Mouse (Mus musculus) heart, embryonic 12.5 days (tissue): ENCODE data around the gene Ccdc74a. TPM values are rescaled to one million over a fixed set of nuclear protein-coding genes. Genes with fewer than 3 reads are reported as not detected.
A peak's percentile ranks its signal among the peaks of the same experiment; 100 is the strongest.

Source experiments
- ATAC-seq: fragments of 200-750 bp; cut with Nextera tagmentation; 2 replicates; pipeline ENCODE4 v1.8.0; 2017; ENCODE audit warnings: moderate TSS enrichment, moderate library complexity; ENCODE audit not compliant: insufficient number of reproducible peaks, low FRiP score
- H3K27ac ChIP-seq: fragments of 300-500 bp; sonication (generic); 2 replicates; pipeline ENCODE4 v1.5.1; 2016; ENCODE audit warnings: mild to moderate bottlenecking, moderate library complexity; ENCODE audit not compliant: poor library complexity, severe bottlenecking
- H3K27me3 ChIP-seq: fragments of 300-500 bp; sonication (generic); replicated peaks from 2 replicates; pipeline ENCODE4 v1.6.1; 2016; ENCODE audit warnings: mild to moderate bottlenecking, moderate library complexity
- H3K36me3 ChIP-seq: fragments of 300-500 bp; sonication (generic); 2 replicates; pipeline ENCODE4 v1.6.1; 2016; ENCODE audit warnings: mild to moderate bottlenecking, moderate library complexity
- H3K4me1 ChIP-seq: fragments of 300-500 bp; sonication (generic); replicated peaks from 2 replicates; pipeline ENCODE4 v1.6.1; 2016; ENCODE audit warnings: mild to moderate bottlenecking
- H3K4me2 ChIP-seq: fragments of 300-500 bp; sonication (generic); 2 replicates; pipeline ENCODE4 v1.6.1; 2016; ENCODE audit warnings: mild to moderate bottlenecking, moderate library complexity
- H3K4me3 ChIP-seq: fragments of 300-500 bp; sonication (generic); 2 replicates; pipeline ENCODE4 v1.5.1; 2016; ENCODE audit warnings: mild to moderate bottlenecking
- H3K9ac ChIP-seq: fragments of 300-500 bp; sonication (generic); 2 replicates; pipeline ENCODE4 v1.6.1; 2016; ENCODE audit warnings: mild to moderate bottlenecking, moderate library complexity
- H3K9me3 ChIP-seq: fragments of 300-500 bp; sonication (generic); replicated peaks from 2 replicates; pipeline ENCODE4 v1.6.1; 2016; ENCODE audit warnings: mild to moderate bottlenecking, moderate library complexity
- WGBS: fragments of 180-500 bp; shearing (Covaris S2); methylation state at CpG from one replicate; pipeline ENCODE4 v1.1.7; 2016; 5-methylcytosine and 5-hydroxymethylcytosine counted together
- polyA plus RNA-seq: library from polyadenylated mRNA; unstranded; fragments of >200 nt; fragmentation: Nextera tagmentation; extraction: Ambion mirVana; gene quantifications from 2 replicates; pipeline ENCODE4 v1.2.1, GENCODE M21; 2016

The Ccdc74a gene
- polyA plus RNA-seq, 1 experiment from 2014 or later: 4.4 TPM

DNA sequence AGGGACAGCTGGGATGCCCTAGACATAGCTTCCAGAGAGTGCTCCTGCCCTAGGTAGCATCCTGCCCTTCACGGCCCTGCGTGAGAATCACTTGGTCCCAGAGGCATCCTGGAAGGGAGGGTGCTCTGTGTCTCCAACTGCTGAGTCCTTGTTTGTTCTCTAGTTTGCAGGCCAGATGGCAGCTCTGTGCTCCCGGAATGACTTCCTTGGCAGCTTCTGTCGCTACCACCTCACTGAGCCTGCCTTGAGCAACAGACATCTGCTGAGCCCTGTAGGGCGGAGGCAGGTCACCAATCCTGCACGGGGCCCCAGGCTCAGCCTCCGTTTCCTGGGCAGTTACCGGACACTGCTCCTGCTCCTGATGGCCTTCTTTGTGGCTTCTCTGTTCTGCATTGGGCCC lies 4.0 kb upstream of the Ccdc74a start:
- Histone ChIP-seq H3K27me3 (no peaks in the 10 kb centered on the region), H3K4me1 (peaks cover 23% of the 10 kb centered on the region), H3K27ac (no peak overlapping the region), H3K9ac (no peak overlapping the region), H3K36me3 (peaks cover 54% of the 10 kb centered on the region), H3K9me3 (no peaks in the 10 kb centered on the region), H3K4me3 (no peak overlapping the region), H3K4me2 (no peak overlapping the region)
- WGBS: 86% methylated on average over 8 of the region's 8 CpGs
- ATAC-seq: no peak

DNA sequence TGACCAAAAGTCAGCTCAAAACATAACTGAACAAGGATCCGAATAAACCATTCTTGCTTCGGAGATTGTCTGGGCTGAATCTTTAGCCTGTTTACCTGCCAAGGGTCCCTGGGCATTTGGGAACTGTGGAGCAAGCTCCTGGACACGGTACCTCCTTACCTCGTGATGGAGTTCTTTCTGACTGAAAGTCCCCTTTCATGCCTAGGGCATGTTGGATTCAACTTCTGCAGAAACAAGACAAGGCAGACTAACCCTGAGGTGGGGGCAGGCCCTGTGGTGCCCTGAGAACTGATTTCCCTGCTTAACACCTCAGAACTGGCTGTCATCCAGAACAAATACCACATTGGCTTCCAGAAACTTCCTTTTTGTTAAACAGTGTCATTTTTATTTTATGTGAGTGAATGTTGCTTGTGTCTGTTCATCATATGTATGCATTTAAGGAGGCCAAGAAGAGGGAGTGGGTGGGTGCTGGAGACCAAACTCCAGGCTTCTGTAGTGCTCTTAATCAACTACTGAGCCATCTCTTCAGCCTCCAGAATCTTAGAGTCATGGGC lies 2.8 kb upstream of the Ccdc74a start:
- WGBS: 85% methylated on average over 4 of the region's 4 CpGs
- Histone ChIP-seq H3K27me3 (no peaks in the 10 kb centered on the region), H3K9me3 (no peaks in the 10 kb centered on the region)

DNA sequence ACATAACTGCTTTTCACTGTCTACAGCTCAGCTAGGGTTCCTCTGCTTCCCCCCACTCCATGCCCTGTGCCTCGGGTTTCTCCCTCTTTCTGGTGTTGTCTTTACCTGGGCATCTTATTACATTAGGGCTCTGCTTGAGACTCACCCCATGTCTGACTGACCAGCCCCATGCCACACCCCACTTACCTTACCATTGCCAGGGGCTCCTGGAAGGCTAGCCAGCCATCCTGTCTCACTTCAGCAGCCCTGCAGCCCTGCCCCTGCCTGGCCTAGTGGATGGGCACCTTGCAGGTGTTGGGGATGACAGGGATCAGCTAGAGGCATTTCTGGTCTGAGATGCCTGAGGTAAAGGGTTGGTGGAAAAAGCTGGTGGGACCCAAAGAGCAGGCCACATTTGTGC lies 886 bp downstream of the Ccdc74a start:
- no peaks in the 10 kb centered on the region for H3K27me3 ChIP-seq
- H3K9me3 ChIP-seq: no peaks in the 10 kb centered on the region
- H3K27ac ChIP-seq: no peak overlapping the region
- peak overlapping the region; percentile 70; the same call in 1 of the 2 replicates for H3K9ac ChIP-seq
- WGBS: 32% methylated on average over 1 of the region's 1 CpGs
- peak overlapping the region; percentile 51 for H3K4me3 ChIP-seq
- H3K4me2 ChIP-seq: peak overlapping the region; percentile 88
- peaks cover 13% of the 10 kb centered on the region for H3K4me1 ChIP-seq
- no peak for ATAC-seq
- H3K36me3 ChIP-seq: peaks cover 53% of the 10 kb centered on the region

More for the DNA sequence above, 2.8 kb upstream of the Ccdc74a start:
- H3K27ac ChIP-seq: no peak overlapping the region
- no peak overlapping the region for H3K4me2 ChIP-seq
- peaks cover 55% of the 10 kb centered on the region for H3K36me3 ChIP-seq
- H3K9ac ChIP-seq: no peak overlapping the region
- peaks cover 13% of the 10 kb centered on the region for H3K4me1 ChIP-seq
- no peak for ATAC-seq
- no peak overlapping the region for H3K4me3 ChIP-seq

DNA sequence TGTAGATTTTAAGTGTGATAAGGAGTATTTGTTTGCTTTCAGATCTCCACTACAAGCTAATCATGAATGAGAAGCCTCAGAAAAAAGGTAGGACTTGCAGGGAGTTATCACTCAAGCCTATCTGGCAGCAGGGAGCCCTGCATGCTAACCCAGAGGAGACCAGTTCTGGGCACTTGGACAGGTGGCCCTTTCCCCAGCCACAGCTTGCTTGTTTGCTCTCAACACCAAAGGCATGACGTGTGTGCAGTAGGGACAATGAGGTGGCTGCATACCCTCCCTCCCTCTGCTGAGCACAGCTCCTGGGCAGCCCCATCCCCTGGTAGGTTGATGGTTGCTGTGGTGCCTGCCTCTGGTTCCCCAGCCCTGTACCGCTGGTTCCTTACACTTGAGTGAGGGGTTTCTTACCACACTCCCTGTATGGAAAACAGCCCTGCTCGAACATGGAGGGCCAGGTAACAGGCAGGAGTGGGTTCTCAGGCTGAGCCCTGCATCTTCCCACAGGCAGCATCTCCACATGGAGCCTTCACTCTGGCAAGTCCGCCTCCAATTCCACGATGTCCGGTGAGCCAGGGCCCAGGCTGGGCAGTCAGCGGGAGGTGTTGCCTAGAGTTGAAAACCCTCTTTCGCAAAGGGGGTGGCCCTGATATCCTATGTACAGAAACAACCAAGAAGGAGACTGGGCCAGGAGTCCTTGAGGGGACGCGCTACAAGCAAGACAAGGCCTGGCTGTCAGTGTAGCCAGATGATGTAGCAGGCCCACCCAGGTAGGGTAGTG lies 1.5 kb downstream of the Ccdc74a start:
- no peak overlapping the region for H3K4me3 ChIP-seq
- no peak overlapping the region for H3K9ac ChIP-seq
- H3K9me3 ChIP-seq: no peaks in the 10 kb centered on the region
- 84% methylated on average over 10 of the region's 10 CpGs for WGBS
- H3K4me1 ChIP-seq: peaks cover 13% of the 10 kb centered on the region
- no peak for ATAC-seq
- no peak overlapping the region for H3K4me2 ChIP-seq
- H3K36me3 ChIP-seq: peaks cover 53% of the 10 kb centered on the region
- H3K27ac ChIP-seq: no peak overlapping the region
- H3K27me3 ChIP-seq: no peaks in the 10 kb centered on the region

DNA sequence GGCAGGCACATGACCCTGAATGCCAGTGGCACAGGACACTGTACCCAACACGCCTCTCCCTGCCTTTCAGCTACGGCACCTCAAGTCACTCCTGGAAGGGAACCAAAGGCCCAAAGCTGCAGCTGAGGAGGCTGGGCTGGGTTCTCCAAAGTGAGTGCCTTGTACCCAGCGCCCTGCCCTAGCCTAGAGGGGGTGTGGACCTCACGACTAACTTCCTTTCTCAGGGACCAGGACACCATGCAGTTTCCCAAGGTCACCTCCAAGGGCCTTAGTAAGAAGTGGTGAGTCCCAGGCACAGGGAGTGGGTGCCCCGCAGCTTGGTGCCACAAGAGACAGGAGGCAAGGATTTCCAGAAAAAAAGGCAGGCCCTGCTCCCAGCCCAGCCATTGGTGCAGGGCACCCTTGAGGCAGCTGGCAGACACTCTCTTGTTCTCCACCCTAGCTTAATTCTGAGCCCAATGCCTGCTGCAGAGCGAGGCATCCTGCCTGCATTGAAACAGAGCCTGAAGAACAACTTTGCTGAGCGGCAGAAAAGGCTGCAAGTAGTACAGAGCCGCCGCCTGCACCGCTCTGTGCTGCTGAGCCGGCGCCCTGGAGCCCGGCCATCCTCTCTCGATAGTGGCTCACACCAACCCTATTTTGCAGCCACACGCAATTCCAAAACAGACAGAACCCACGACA lies 3.8 kb downstream of the Ccdc74a start:
- Histone ChIP-seq H3K4me3 (no peak overlapping the region), H3K9me3 (no peaks in the 10 kb centered on the region), H3K27me3 (no peaks in the 10 kb centered on the region), H3K4me1 (peaks cover 10% of the 10 kb centered on the region), H3K36me3 (peaks cover 68% of the 10 kb centered on the region), H3K4me2 (no peak overlapping the region), H3K9ac (no peak overlapping the region), H3K27ac (no peak overlapping the region)
- ATAC-seq: no peak
- WGBS: 87% methylated on average over 16 of the region's 16 CpGs

DNA sequence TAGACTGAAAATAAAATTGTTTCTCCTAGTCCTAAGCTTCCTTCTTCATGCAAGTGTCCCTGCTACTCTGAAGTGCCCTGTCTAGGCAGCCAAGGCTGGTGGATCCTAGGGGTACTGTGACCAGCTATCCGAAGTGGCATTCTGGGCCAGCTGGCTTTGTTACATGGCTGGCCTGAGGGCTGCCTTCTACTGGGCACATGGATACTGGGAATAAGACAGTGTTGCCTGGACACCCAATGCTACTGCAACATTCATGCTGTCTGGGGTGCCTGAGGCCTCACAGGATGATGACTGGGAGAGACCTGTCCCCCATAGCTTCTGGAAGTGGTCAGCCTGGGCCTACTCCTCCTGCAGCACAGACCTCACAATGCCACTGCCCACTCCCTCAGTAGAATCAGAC lies 4.4 kb downstream of the Ccdc74a start:
- no peaks in the 10 kb centered on the region for H3K27me3 ChIP-seq
- ATAC-seq: no peak
- H3K4me3 ChIP-seq: no peak overlapping the region
- H3K36me3 ChIP-seq: peaks cover 75% of the 10 kb centered on the region
- H3K27ac ChIP-seq: no peak overlapping the region
- H3K4me2 ChIP-seq: no peak overlapping the region
- 91% methylated on average over 1 of the region's 1 CpGs for WGBS
- no peaks in the 10 kb centered on the region for H3K9me3 ChIP-seq
- no peak overlapping the region for H3K9ac ChIP-seq
- peaks cover 10% of the 10 kb centered on the region for H3K4me1 ChIP-seq

DNA sequence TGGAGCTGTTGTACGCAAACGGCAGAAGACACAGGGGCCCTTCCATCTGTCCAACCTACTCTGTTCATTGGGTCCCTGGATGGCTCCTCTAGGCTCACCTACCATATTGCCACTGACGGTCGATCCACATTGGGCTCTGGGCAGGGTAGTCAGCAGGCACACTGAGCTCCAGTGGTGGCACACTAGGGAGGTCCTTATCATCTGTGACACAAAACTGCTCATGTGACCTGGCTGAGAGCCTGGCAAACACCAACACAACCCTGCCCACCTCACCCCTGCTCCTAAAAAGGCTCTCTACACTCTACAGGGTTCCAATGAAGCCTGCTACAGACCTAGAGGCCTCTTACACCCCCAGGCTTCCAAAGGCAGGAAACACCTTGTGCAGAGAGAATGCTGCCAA lies 6.3 kb downstream of the Ccdc74a start:
- no peak for ATAC-seq
- 90% methylated on average over 4 of the region's 4 CpGs for WGBS

DNA sequence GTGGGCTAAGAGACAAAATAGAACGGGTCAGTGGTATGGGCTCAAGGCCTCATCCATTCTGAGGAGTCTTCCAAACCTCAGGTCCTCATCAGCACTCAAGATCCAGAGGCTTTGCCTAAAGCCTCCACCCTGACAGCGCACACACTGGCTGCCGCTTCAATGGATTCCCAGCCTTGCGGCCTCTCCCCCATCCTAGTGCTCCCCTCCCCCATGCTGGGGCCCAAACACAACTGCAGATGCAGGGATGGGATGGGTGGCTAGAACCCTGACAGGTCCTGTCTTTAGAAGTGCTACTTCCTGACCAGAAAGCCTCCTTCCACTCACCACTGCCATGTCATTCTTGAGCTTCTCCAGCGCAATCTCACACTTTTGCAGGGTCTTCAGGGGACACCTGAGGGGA lies 7.3 kb downstream of the Ccdc74a start:
- no peak overlapping the region for H3K27ac ChIP-seq
- ATAC-seq: no peak
- no peak overlapping the region for H3K9ac ChIP-seq
- no peaks in the 10 kb centered on the region for H3K27me3 ChIP-seq
- no peak overlapping the region for H3K4me3 ChIP-seq
- H3K4me1 ChIP-seq: peaks cover 17% of the 10 kb centered on the region
- H3K4me2 ChIP-seq: no peak overlapping the region
- no peaks in the 10 kb centered on the region for H3K9me3 ChIP-seq
- H3K36me3 ChIP-seq: peaks cover 77% of the 10 kb centered on the region
- WGBS: 97% methylated on average over 5 of the region's 5 CpGs

More for the DNA sequence above, 6.3 kb downstream of the Ccdc74a start:
- Histone ChIP-seq H3K27ac (no peak overlapping the region), H3K27me3 (no peaks in the 10 kb centered on the region), H3K36me3 (peaks cover 75% of the 10 kb centered on the region), H3K4me3 (no peak overlapping the region), H3K4me2 (no peak overlapping the region), H3K9ac (no peak overlapping the region), H3K4me1 (peaks cover 17% of the 10 kb centered on the region), H3K9me3 (no peaks in the 10 kb centered on the region)

DNA sequence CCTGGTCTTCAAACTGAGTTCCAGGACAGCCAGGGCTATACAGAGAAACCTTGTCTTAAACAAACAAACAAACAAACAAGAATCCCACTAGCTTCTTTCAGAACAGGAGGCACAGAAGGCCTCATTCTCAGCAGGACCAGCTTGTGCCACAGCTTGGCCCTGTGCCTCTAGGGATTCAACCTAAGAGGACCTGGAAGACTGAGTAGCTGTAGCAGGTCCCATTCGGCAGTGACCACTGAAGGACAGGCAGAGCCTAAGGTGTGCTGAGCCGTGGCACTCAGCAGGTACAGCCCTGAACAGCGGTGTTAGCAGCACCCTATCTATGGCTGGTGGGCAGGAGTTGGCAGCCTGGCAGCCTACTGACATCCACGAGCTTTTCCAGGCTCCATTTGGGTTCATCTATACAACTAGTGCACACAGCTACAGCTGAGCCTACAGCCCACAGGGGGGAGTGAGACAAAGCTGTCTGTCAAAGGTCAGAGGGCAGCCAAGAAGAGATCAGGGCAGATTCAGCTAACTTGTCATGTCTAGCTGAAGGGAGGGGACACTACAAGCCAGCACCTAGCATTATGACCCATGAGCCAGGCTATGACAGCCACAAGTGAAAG lies 8.0 kb downstream of the Ccdc74a start:
- no peak for ATAC-seq
- H3K4me1 ChIP-seq: peaks cover 17% of the 10 kb centered on the region
- no peak overlapping the region for H3K27ac ChIP-seq
- H3K9me3 ChIP-seq: no peaks in the 10 kb centered on the region
- no peaks in the 10 kb centered on the region for H3K27me3 ChIP-seq
- H3K9ac ChIP-seq: no peak overlapping the region
- no peak overlapping the region for H3K4me3 ChIP-seq
- WGBS: 88% methylated on average over 4 of the region's 4 CpGs
- no peak overlapping the region for H3K4me2 ChIP-seq
- peaks cover 72% of the 10 kb centered on the region for H3K36me3 ChIP-seq

DNA sequence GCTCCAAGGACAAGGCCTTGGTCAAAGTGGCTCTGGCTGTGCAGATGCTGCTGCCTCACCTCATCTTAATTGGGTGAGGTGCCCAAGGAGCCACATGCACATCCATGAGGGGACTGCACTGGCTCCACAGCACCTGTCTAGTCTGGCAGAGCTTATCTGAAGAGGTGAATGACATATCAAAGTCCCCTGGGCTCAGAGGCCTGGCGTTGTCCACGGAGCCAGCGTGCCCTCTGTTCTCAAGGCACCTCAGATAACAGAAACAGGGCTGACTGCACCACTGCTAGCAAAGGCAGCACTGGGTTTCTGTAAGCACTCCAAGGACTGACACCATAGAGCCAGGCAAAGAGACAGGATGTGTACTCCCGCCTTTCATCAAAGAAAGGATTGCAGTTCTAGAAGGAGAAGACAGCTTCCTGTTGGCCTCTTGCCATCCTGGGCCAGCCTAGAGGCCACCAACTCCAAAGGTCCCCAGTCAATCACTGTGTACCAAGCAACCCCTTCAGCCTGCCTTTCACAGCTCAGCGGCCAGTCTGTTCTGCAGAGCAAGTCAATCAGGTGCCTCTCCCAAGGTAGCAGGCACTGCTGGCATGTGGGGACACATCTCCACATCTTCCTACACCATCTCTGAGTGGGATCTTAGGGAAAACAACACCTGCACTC lies 10.1 kb downstream of the Ccdc74a start:
- 36% methylated on average over 5 of the region's 5 CpGs for WGBS
- H3K36me3 ChIP-seq: peaks cover 74% of the 10 kb centered on the region

DNA sequence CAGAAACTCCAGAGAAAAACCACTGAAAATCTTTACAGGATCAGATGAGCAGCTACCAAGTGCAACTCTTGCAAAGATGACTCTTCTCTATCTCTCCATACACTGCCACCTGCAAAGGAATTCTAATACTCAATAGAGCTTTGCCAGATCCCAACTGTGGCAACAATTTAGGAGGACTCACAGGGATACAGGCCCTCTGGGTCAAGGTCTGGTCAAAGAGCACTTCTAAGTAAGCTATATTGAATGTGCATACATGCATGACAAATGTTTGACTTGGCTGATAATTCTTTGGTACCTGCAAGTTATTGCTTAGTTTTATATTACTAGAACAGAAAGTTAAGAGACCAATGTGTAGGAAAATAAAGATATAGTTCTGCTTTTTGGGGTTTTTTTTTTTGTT lies 19.3 kb downstream of the Ccdc74a start:
- Histone ChIP-seq H3K9ac (no peak overlapping the region), H3K4me1 (no peaks in the 10 kb centered on the region), H3K27ac (no peak overlapping the region), H3K4me3 (no peak overlapping the region), H3K4me2 (no peak overlapping the region), H3K27me3 (no peaks in the 10 kb centered on the region), H3K9me3 (no peaks in the 10 kb centered on the region), H3K36me3 (peaks cover 74% of the 10 kb centered on the region)
- no peak for ATAC-seq

More for the DNA sequence above, 10.1 kb downstream of the Ccdc74a start:
- Histone ChIP-seq H3K4me3 (no peak overlapping the region), H3K4me1 (peaks cover 17% of the 10 kb centered on the region), H3K27ac (peak overlapping the region; percentile 63), H3K27me3 (no peaks in the 10 kb centered on the region), H3K9me3 (no peaks in the 10 kb centered on the region), H3K9ac (0 out of 2 replicates have a peak overlapping the region, but pooled peaks have one; percentile 7), H3K4me2 (no peak overlapping the region)
- peak; percentile 31; the same call in 1 of the 2 replicates for ATAC-seq
